Mouse (Mus musculus) urinary bladder, postnatal 4 days (tissue): ENCODE data around the gene Nlrp14.
"Not testable (repeated sequence)": the region's sequence is repeated elsewhere in the genome, so short reads cannot be mapped to it uniquely, and the experiment has no call there.

Experiments used
- DNase-seq, 2 experiments: peaks; one replicate each; pipeline ENCODE4 v3.0.0; 2021 to 2022; ENCODE audit warnings: low spot score in 2 of 2

Nlrp14 gene

GRCm38 (mm10) chr7:107166690-107167089 is at the start of gene Nlrp14:
TSS of gene Nlrp14 (plus strand) at chr7:107166990.
- DNase-seq: no peak

GRCm38 (mm10) chr7:107130983-107131382 is 35.8 kb upstream of the Nlrp14 start, which contains the start of gene Olfr715:
TSS of gene Olfr715 (minus strand) at chr7:107131083.
- DNase-seq: not testable (repeated sequence)

GRCm38 (mm10) chr7:107138027-107138426 is 28.8 kb upstream of the Nlrp14 start, which contains the start of gene Olfr716:
TSS of gene Olfr716 (plus strand) at chr7:107138327.
- DNase-seq: not testable (repeated sequence)

GRCm38 (mm10) chr7:107180406-107180805 is 13.6 kb downstream of the Nlrp14 start:
- no peak for DNase-seq

- DNase-seq: no peak
Observed at GRCm38 (mm10) chr7:107201817-107202216, 35.0 kb downstream of the Nlrp14 start.

- no peak for DNase-seq
Observed at GRCm38 (mm10) chr7:107207843-107208242, 41.1 kb downstream of the Nlrp14 start.

- no peak for DNase-seq
Observed at GRCm38 (mm10) chr7:107209204-107209860, 42.5 kb downstream of the Nlrp14 start, which contains the start of gene Rbmxl2. TSS of gene Rbmxl2 (plus strand) at chr7:107209445.

- DNase-seq: no peak
Observed at GRCm38 (mm10) chr7:107210126-107210576, 43.4 kb downstream of the Nlrp14 start.

GRCm38 (mm10) chr7:107215723-107216122 is 48.9 kb downstream of the Nlrp14 start:
- DNase-seq: no peak

GRCm38 (mm10) chr7:107216845-107217244 is 50.1 kb downstream of the Nlrp14 start:
- DNase-seq: no peak

GRCm38 (mm10) chr7:107236854-107237253 is 70.1 kb downstream of the Nlrp14 start:
- DNase-seq: no peak

GRCm38 (mm10) chr7:107237498-107237897 is 70.7 kb downstream of the Nlrp14 start:
- DNase-seq: no peak

- DNase-seq: no peak
Observed at GRCm38 (mm10) chr7:107241371-107241883, 74.6 kb downstream of the Nlrp14 start.
